Mouse (Mus musculus) layer of hippocampus, postnatal 10 days (tissue): ENCODE results near the gene Tbx6. TPM values are rescaled to one million over a fixed set of nuclear protein-coding genes. Genes with fewer than 3 reads are reported as not detected.
"Not testable (repeated sequence)": the region's sequence is repeated elsewhere in the genome, so short reads cannot be mapped to it uniquely, and the experiment has no call there.

ENCODE experiments used
- DNase-seq, 2 experiments: peaks; one replicate each; pipeline ENCODE4 v3.0.0; 2021; ENCODE audit warnings: low spot score in 2 of 2
- total RNA-seq, 2 experiments: library from RNA; stranded (reverse); gene quantifications; 2 replicates each; pipeline ENCODE4 v1.2.3; 2021

The Tbx6 gene
- total RNA-seq, 2 experiments from 2014 or later, result 0.62 to 0.69 TPM

GRCm38 (mm10) chr7:126767001-126767400, 14.3 kb upstream of the Tbx6 start:
- no peak for DNase-seq

GRCm38 (mm10) chr7:126770784-126771183, 10.5 kb upstream of the Tbx6 start:
- no peak for DNase-seq

- DNase-seq, result no peak
Observed at GRCm38 (mm10) chr7:126773351-126773750, 7.9 kb upstream of the Tbx6 start.

GRCm38 (mm10) chr7:126774463-126774862, 6.8 kb upstream of the Tbx6 start:
- DNase-seq, result no peak

GRCm38 (mm10) chr7:126775185-126775977, 5.9 kb upstream of the Tbx6 start:
- DNase-seq, result no peak

GRCm38 (mm10) chr7:126775978-126776234, 5.4 kb upstream of the Tbx6 start:
- no peak for DNase-seq

GRCm38 (mm10) chr7:126776598-126777057, 4.7 kb upstream of the Tbx6 start, which contains the start of gene Ypel3:
Gene Ypel3 (plus strand): TSS chr7:126776955.
- DNase-seq, result peak; percentile 88 to 95

- no peak for DNase-seq
Observed at GRCm38 (mm10) chr7:126777476-126777875, 3.8 kb upstream of the Tbx6 start.

- no peak for DNase-seq
Observed at GRCm38 (mm10) chr7:126778147-126778546, 3.1 kb upstream of the Tbx6 start.

- DNase-seq, result not testable (repeated sequence)
Observed at GRCm38 (mm10) chr7:126779101-126779500, 2.2 kb upstream of the Tbx6 start.

- peak; percentile 88 to 92 for DNase-seq
Observed at GRCm38 (mm10) chr7:126779983-126780970, 1.0 kb upstream of the Tbx6 start.

GRCm38 (mm10) chr7:126781661-126782370, 533 bp downstream of the Tbx6 start:
- DNase-seq, result no peak

- no peak for DNase-seq
Observed at GRCm38 (mm10) chr7:126782693-126783092, 1.4 kb downstream of the Tbx6 start.

- DNase-seq, result no peak
Observed at GRCm38 (mm10) chr7:126784469-126784868, 3.2 kb downstream of the Tbx6 start.

GRCm38 (mm10) chr7:126785056-126785455, 3.8 kb downstream of the Tbx6 start:
- DNase-seq, result no peak

- DNase-seq, result no peak
Observed at GRCm38 (mm10) chr7:126786142-126786541, 4.9 kb downstream of the Tbx6 start.

GRCm38 (mm10) chr7:126789141-126789540, 7.9 kb downstream of the Tbx6 start:
- DNase-seq, result no peak

- DNase-seq, result peak; percentile 96
Observed at GRCm38 (mm10) chr7:126791851-126792720, 10.8 kb downstream of the Tbx6 start, which contains the start of gene Ppp4c. Gene Ppp4c (minus strand): TSS chr7:126792496.

GRCm38 (mm10) chr7:126792721-126793443, 11.6 kb downstream of the Tbx6 start:
- no peak for DNase-seq
